Mouse (Mus musculus): ENCODE measurements at regions not wholly inside any gene's neighbourhood (a gene's known extent, or its start where the extent isn't known, plus 50 kb on each side); places are given as distances from the start of the nearest gene placed in this dataset.

- 68% methylated on average over 4 of the region's 4 CpGs for WGBS
- Histone ChIP-seq H3K9ac (no peak overlapping the region), H3K36me3 (no peaks in the 10 kb centered on the region), H3K4me1 (no peaks in the 10 kb centered on the region), H3K4me2 (replicated peaks) (no peak overlapping the region), H3K9me3 (no peaks in the 10 kb centered on the region), H3K27ac (no peak overlapping the region), H3K4me3 (no peak overlapping the region), H3K27me3 (no peaks in the 10 kb centered on the region)
- no peak for ATAC-seq (ENCODE audit: insufficient number of reproducible peaks, insufficient read depth, low FRiP score, low TSS enrichment)
These were observed 657.0 kb downstream of the Mecom start for GRCm38 (mm10) chr3:29890764-29891163.

- no peaks in the 10 kb centered on the region for H3K36me3 ChIP-seq
- no peaks in the 10 kb centered on the region for H3K27me3 ChIP-seq
- no peak overlapping the region for H3K27ac ChIP-seq
- H3K4me1 ChIP-seq, result no peaks in the 10 kb centered on the region
- no peak for ATAC-seq (ENCODE audit: insufficient number of reproducible peaks, insufficient read depth, low FRiP score, low TSS enrichment)
- 59% methylated on average over 1 of the region's 1 CpGs for WGBS
- H3K4me3 ChIP-seq, result no peak overlapping the region
- H3K9ac ChIP-seq, result no peak overlapping the region
- H3K4me2 ChIP-seq (replicated peaks), result no peak overlapping the region
- H3K9me3 ChIP-seq, result no peaks in the 10 kb centered on the region
These were observed 657.5 kb downstream of the Mecom start for GRCm38 (mm10) chr3:29890286-29890685.

- Histone ChIP-seq H3K27ac (no peak overlapping the region), H3K36me3 (no peaks in the 10 kb centered on the region), H3K9ac (no peak overlapping the region), H3K9me3 (no peaks in the 10 kb centered on the region), H3K4me3 (no peak overlapping the region), H3K4me1 (no peaks in the 10 kb centered on the region), H3K27me3 (no peaks in the 10 kb centered on the region), H3K4me2 (replicated peaks) (no peak overlapping the region)
- ATAC-seq (ENCODE audit: insufficient number of reproducible peaks, insufficient read depth, low FRiP score, low TSS enrichment), result no peak
- WGBS, result 85% methylated on average over 2 of the region's 2 CpGs
These were observed 658.2 kb downstream of the Mecom start for GRCm38 (mm10) chr3:29889638-29890037.

- no peak for ATAC-seq (ENCODE audit: insufficient number of reproducible peaks, insufficient read depth, low FRiP score, low TSS enrichment)
- Histone ChIP-seq H3K9ac (no peak overlapping the region), H3K4me3 (no peak overlapping the region), H3K9me3 (no peaks in the 10 kb centered on the region), H3K4me2 (replicated peaks) (no peak overlapping the region), H3K27me3 (no peaks in the 10 kb centered on the region), H3K36me3 (no peaks in the 10 kb centered on the region), H3K27ac (no peak overlapping the region), H3K4me1 (no peaks in the 10 kb centered on the region)
- WGBS, result 49% methylated on average over 3 of the region's 3 CpGs
These were observed 667.8 kb downstream of the Mecom start for GRCm38 (mm10) chr3:29879966-29880365.

- Histone ChIP-seq H3K27ac (no peak overlapping the region), H3K9me3 (no peaks in the 10 kb centered on the region), H3K9ac (no peak overlapping the region), H3K4me2 (replicated peaks) (no peak overlapping the region), H3K36me3 (no peaks in the 10 kb centered on the region), H3K27me3 (no peaks in the 10 kb centered on the region), H3K4me3 (no peak overlapping the region), H3K4me1 (no peaks in the 10 kb centered on the region)
- WGBS, result 76% methylated on average over 5 of the region's 5 CpGs
- no peak for ATAC-seq (ENCODE audit: insufficient number of reproducible peaks, insufficient read depth, low FRiP score, low TSS enrichment)
These were observed 672.0 kb downstream of the Mecom start for GRCm38 (mm10) chr3:29875768-29876167.

- Histone ChIP-seq H3K4me2 (replicated peaks) (no peak overlapping the region), H3K9ac (no peak overlapping the region), H3K27me3 (no peaks in the 10 kb centered on the region), H3K36me3 (no peaks in the 10 kb centered on the region), H3K9me3 (no peaks in the 10 kb centered on the region), H3K4me1 (no peaks in the 10 kb centered on the region), H3K27ac (no peak overlapping the region), H3K4me3 (no peak overlapping the region)
- WGBS, result 89% methylated on average over 4 of the region's 4 CpGs
- ATAC-seq (ENCODE audit: insufficient number of reproducible peaks, insufficient read depth, low FRiP score, low TSS enrichment), result no peak
These were observed 685.4 kb downstream of the Mecom start for GRCm38 (mm10) chr3:29862437-29862836.

- Histone ChIP-seq H3K27ac (no peak overlapping the region), H3K9me3 (no peaks in the 10 kb centered on the region), H3K4me3 (no peak overlapping the region), H3K4me1 (no peaks in the 10 kb centered on the region), H3K9ac (no peak overlapping the region), H3K36me3 (no peaks in the 10 kb centered on the region), H3K27me3 (no peaks in the 10 kb centered on the region), H3K4me2 (replicated peaks) (no peak overlapping the region)
- no peak for ATAC-seq (ENCODE audit: insufficient number of reproducible peaks, insufficient read depth, low FRiP score, low TSS enrichment)
- 61% methylated on average over 3 of the region's 3 CpGs for WGBS
These were observed 695.3 kb downstream of the Mecom start for GRCm38 (mm10) chr3:29852465-29852864.

GRCm38 (mm10) chr3:29835432-29835831 is 712.4 kb downstream of the Mecom start:
- 70% methylated on average over 4 of the region's 4 CpGs for WGBS
- no peak overlapping the region for H3K9ac ChIP-seq
- no peak overlapping the region for H3K4me3 ChIP-seq
- no peaks in the 10 kb centered on the region for H3K36me3 ChIP-seq
- no peak overlapping the region for H3K27ac ChIP-seq
- ATAC-seq (ENCODE audit: insufficient number of reproducible peaks, insufficient read depth, low FRiP score, low TSS enrichment), result no peak
- no peaks in the 10 kb centered on the region for H3K27me3 ChIP-seq
- no peak overlapping the region for H3K4me2 ChIP-seq (replicated peaks)
- H3K9me3 ChIP-seq, result no peaks in the 10 kb centered on the region
- no peaks in the 10 kb centered on the region for H3K4me1 ChIP-seq

GRCm38 (mm10) chr3:29834884-29835283 is 712.9 kb downstream of the Mecom start:
- Histone ChIP-seq H3K4me2 (replicated peaks) (no peak overlapping the region), H3K4me1 (no peaks in the 10 kb centered on the region), H3K9me3 (no peaks in the 10 kb centered on the region), H3K36me3 (no peaks in the 10 kb centered on the region), H3K9ac (no peak overlapping the region), H3K4me3 (no peak overlapping the region), H3K27ac (no peak overlapping the region), H3K27me3 (no peaks in the 10 kb centered on the region)
- no peak for ATAC-seq (ENCODE audit: insufficient number of reproducible peaks, insufficient read depth, low FRiP score, low TSS enrichment)
- 51% methylated on average over 2 of the region's 2 CpGs for WGBS

GRCm38 (mm10) chr3:29831346-29831745 is 716.5 kb downstream of the Mecom start:
- WGBS, result 76% methylated on average over 1 of the region's 1 CpGs
- no peak overlapping the region for H3K4me3 ChIP-seq
- H3K9me3 ChIP-seq, result no peaks in the 10 kb centered on the region
- H3K4me2 ChIP-seq (replicated peaks), result no peak overlapping the region
- H3K27me3 ChIP-seq, result no peaks in the 10 kb centered on the region
- no peaks in the 10 kb centered on the region for H3K4me1 ChIP-seq
- ATAC-seq (ENCODE audit: insufficient number of reproducible peaks, insufficient read depth, low FRiP score, low TSS enrichment), result no peak
- no peak overlapping the region for H3K9ac ChIP-seq
- no peaks in the 10 kb centered on the region for H3K36me3 ChIP-seq
- no peak overlapping the region for H3K27ac ChIP-seq

- no peak overlapping the region for H3K4me3 ChIP-seq
- H3K9ac ChIP-seq, result no peak overlapping the region
- H3K36me3 ChIP-seq, result no peaks in the 10 kb centered on the region
- H3K4me1 ChIP-seq, result no peaks in the 10 kb centered on the region
- WGBS, result 76% methylated on average over 10 of the region's 10 CpGs
- no peak overlapping the region for H3K4me2 ChIP-seq (replicated peaks)
- no peaks in the 10 kb centered on the region for H3K27me3 ChIP-seq
- no peak for ATAC-seq (ENCODE audit: insufficient number of reproducible peaks, insufficient read depth, low FRiP score, low TSS enrichment)
- H3K9me3 ChIP-seq, result no peaks in the 10 kb centered on the region
- no peak overlapping the region for H3K27ac ChIP-seq
These were observed 725.0 kb downstream of the Mecom start for GRCm38 (mm10) chr3:29822622-29823370.

- Histone ChIP-seq H3K9ac (no peak overlapping the region), H3K9me3 (no peaks in the 10 kb centered on the region), H3K27ac (no peak overlapping the region), H3K4me2 (replicated peaks) (no peak overlapping the region), H3K27me3 (no peaks in the 10 kb centered on the region), H3K4me3 (no peak overlapping the region), H3K36me3 (no peaks in the 10 kb centered on the region), H3K4me1 (no peaks in the 10 kb centered on the region)
- WGBS, result 84% methylated on average over 4 of the region's 4 CpGs
- no peak for ATAC-seq (ENCODE audit: insufficient number of reproducible peaks, insufficient read depth, low FRiP score, low TSS enrichment)
These were observed 730.8 kb downstream of the Mecom start for GRCm38 (mm10) chr3:29816964-29817363.

Measured in embryonic facial prominence, embryonic 12.5 days (tissue).